Mouse (Mus musculus): ENCODE results near the gene 4930516K23Rik.

Gene 4930516K23Rik

DNA sequence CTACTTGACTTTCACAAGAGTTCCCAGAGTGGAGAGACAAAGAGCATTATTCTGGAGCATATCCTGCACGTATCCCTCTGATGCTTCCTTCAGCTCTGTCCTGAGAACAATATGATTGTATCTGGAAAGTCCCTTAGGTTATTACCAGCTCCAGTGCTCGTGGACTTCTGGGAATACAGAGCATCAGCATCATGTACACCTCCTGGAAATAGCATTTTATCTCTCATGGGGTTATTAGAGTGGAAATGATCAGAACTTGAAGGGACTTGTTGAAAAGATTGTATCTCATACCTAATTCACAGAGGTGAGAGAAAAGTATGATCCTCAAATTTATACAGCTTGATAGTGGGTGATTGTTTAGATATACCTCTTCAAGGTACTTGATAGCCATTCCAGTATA is at the start of gene 4930516K23Rik:
4930516K23Rik (minus strand) TSS at position 101 of the 400 bp plus-strand sequence.
- DNase-seq, result no peak

DNA sequence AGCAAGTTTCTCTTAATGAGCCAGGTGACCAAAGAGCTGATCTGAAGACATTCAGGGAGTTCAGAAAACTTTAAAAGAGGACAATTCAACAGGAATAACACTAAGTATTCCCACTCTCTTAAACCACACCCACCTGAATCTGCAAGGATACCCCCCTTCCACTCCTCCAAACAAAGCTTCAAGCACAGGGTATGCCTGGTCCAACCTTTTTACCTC is 43.4 kb upstream of the 4930516K23Rik start, which contains the start of gene Olfr646:
Olfr646 (plus strand) TSS at position 117 of the 216 bp plus-strand sequence.
- no peak for DNase-seq

DNA sequence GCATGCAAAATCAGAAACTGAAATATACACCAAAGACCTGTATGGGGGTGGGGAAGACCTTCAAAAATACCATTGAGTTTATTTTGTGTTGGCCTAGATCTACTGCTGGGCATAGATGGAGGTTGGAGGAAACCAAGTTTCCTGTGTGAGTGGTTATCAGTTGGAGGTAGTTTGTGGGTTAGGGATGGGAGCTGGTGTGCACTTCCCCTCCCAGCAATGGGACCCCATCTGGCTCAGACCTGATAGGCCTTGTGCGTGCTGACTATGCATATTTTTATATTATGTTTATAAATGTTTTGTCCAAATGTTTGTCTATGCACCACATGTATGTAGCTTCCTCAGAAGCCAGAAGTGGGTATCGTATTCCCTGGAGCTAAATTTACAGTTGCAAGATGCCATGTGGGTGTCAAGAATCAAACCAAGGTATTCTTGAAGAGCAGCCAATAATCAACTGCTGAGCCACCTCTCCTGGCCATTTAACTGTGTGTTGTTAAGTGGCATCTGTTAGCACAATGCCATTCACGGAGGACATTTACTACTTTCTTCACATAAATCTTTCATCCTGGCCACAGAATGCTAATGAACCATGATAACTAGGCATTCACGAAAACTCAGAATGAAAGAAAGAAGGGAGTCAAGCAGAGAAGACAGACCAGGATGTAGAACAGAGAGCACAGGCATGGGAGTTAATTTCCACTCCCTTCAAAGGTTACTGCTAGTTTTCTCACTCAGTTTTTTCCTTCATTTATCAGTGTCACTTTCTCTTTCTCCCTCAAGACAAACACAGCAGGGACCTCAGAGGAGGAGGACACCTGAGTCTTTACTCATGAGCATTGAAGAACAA is 42.9 kb upstream of the 4930516K23Rik start:
- DNase-seq, result no peak

DNA sequence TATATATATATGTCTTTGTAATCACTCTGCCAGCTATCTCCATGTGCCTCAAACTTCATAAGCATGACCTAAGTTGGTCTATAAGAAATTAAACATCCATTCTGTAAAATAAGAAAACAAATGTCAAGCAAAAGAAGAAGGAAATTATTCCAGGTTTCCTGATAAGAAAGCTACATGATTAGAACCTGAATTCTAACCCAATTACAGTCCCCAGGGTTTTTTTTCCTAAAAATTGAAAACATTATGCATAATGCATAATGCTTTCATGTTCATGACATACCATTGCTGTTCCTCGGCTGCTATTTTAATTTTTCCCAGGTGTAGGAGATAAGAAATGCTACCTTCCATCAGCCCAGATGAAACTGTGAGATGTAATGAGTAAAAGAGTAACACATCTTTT is 24.1 kb upstream of the 4930516K23Rik start, which contains the start of gene Olfr645:
Olfr645 (minus strand) TSS at position 101 of the 400 bp plus-strand sequence.
- no peak for DNase-seq

DNA sequence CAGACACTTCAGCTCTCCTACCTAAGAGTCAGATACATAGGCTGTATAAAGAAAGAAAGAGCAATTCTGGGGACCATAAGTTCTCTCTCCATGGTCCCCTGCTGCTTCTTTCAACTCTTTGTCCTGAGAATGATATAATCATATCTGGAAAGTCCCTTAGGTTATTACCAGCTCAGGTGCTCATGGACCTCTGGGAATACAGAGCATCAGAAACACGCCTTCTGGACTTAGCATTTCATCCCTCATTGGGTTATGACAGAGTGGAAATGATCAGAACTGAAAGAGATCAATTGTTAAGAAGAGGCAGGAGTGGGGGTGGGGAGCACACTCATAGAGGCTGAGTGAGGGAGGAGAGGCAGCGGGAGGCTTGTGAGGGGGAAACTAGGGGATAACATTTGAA is 10.5 kb upstream of the 4930516K23Rik start, which contains the start of gene Olfr644:
Olfr644 (minus strand) TSS at position 101 of the 400 bp plus-strand sequence.
- no peak for DNase-seq

DNA sequence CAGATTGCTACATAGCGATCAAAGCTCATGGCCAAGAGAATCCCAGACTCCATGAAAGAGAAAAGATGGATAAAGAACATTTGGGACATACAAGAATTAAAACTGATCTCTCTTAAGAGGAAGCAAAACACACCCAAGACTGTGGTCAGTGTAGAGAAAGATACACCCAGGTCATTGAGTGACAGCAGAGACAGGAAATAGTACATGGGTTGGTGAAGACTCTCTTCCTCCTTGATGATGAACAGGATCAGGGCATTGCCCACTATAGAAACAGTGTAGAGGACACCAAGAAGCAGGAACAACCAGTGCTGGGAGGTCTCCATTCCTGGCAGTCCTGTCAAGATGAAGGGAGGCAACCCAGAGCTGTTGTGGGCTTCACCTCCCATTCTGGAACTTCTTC is 2.0 kb downstream of the 4930516K23Rik start:
- no peak for DNase-seq

DNA sequence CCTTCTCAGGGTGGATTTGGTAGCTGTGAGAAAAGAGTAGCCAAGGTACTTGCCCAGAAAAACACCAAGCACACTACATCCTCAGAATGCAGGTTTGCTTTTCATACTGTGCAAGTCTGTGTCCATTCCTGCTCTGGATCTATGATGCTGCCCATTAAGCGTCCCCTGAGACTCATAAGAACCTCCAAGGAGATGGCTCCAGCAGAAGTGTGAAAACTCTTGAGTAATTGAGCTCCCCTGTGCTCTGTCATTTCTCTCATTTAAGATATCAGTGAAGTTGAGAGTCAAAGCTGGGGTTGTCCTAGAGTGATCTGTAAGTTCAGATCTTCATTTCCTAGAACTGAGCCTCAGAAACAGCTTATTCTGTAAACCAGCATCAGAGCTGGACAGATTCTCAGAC is 8.7 kb downstream of the 4930516K23Rik start, which contains the start of gene Olfr642:
Olfr642 (minus strand) TSS at position 101 of the 400 bp plus-strand sequence.
- DNase-seq, result no peak

DNA sequence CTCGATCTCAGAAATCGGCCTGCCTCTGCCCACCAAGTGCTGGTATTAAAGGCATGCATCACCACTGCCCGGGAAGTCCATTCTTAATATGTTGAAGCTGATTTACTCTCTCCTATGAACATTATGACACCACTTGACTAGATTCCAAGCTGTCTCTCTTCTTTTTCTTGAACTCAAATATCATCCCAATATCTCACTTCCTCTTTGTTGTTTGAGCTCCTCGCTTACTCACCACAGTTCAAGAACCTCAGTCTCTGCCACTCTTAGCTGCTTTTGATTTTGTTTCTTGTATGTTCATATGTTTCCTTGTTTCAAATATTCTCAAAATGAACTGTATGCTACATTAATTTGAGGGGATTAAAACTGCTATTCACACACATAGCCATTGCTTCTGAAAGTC is 10.5 kb downstream of the 4930516K23Rik start:
- DNase-seq, result no peak

DNA sequence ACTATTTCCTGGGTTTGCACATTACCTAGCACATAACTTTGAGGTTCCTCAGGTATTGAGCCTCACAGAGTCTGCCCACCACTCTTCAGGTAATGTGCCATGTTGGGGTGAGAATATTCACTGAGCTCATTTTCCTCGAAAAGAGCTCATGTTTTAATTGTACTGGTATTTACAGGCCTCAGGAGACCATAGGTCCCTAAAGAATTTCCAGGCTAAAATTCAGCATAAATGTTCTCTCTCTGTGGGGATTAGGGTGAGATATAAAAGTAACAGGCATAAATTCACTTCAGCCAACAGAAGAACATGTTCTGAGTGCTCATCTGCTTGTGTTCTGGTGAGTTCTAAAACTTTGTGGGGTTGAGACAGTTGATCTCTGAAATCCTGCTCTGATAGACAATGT is 26.1 kb downstream of the 4930516K23Rik start, which contains the start of gene Olfr641:
Olfr641 (plus strand) TSS at position 301 of the 400 bp plus-strand sequence.
- no peak for DNase-seq

DNA sequence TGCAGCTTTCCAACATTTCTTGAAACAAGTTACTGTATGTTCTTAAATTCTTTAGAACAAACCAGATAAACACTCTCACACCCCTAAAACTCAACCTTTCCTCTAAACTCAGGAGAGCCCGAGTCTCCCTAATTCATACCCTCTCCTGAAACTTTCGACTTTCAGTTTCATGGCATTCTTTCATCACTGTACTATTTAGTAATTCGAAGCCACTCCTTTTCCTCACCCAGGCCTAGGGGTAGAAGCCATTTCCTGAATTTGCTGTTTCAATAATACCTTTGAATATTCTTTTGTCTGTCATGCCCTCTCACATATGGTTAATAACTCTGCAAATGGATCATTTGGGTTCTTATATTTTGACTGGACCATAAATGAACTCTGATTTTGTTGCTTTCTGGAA is 34.3 kb downstream of the 4930516K23Rik start:
- DNase-seq, result no peak

DNA sequence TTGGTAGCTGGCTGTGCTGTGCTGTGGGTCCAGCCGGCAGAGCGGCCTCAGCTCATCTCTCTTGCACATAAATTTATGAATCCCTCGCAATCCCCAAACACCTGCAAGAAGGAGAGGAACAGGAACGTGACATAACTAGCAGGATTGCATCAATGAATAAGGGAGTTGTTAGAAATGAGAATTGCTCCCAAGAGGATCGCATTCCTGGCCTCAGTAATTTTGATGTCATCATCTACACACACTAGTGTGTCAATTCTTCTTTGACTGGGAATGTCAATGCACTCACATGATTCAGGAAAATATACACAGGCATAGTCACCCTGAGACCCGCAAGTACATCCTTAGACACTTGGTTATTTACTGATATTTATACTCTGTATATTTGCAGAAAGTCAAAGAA is 35.8 kb downstream of the 4930516K23Rik start, which contains the start of gene Olfr640:
Olfr640 (minus strand) TSS at position 101 of the 400 bp plus-strand sequence.
- no peak for DNase-seq

DNA sequence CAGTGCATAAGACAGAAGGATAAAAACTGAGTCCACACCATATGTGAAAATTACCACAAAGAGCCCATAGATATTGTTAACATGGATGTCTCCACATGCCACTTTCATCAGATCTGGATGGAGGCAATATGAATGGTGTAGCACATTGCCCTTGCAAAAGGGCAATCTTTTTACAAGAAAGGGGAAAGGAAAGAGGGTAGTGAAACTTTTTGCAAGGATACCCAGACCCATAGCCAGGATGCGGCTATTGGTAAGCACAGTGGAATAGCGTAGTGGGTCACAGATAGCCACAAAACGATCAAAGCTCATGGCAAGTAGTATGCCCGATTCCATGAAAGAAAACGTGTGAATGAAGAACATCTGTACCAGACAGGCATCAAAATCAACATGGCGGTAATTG is 39.6 kb downstream of the 4930516K23Rik start:
- DNase-seq, result no peak

DNA sequence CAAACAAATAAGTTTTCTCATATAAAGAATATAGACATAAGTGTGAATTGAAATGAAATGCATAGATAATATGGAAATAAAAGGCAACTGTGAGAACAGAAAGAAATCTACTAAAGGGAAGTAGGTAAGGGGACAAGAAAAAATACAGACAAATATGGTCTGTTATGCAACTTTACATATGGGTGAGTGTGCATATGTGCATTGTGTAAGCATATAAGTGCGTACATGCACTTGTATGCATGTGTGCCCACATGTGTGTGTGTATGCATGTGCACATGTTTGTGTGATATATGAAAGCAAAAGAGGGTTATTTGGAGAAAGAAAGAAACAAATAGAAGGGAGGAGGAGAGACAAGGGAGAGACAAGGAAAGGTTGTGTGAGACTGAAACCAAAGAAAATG is 42.3 kb downstream of the 4930516K23Rik start:
- DNase-seq, result no peak

DNA sequence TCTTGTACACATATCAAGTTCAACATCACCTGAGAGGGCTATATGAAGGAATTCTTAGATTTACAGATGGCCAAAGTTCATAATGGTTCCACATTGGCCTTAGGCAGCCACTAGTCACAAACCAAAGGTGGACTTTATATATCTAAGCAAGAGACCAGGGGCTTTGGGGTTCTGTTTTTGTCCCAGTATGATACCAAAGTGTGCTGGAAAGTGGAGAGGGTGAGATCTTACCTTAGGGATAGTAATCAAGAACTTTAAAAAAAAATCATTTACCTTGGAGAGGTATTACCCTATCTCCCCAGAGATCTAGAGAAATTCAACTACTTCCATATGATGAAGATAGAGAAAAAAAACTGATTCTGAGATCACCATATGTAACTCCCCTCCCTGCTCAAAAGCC is 44.0 kb downstream of the 4930516K23Rik start, which contains the start of gene Olfr639:
Olfr639 (minus strand) TSS at position 101 of the 400 bp plus-strand sequence.
- no peak for DNase-seq

Measured in lung, postnatal 36 days (tissue).